Mouse (Mus musculus) erythroid progenitor cell, adult 5-6 weeks (primary cell): ENCODE data around the gene Accsl. TPM values are rescaled to one million over a fixed set of nuclear protein-coding genes. Genes with fewer than 3 reads are reported as not detected.
A peak's percentile ranks its signal among the peaks of the same experiment; 100 is the strongest.

Source experiments
- ATAC-seq: replicated peaks from 2 replicates; pipeline ENCODE4 v1.8.0; 2016; ENCODE audit warnings: moderate number of reproducible peaks, mild to moderate bottlenecking, moderate TSS enrichment, inconsistent platforms; ENCODE audit not compliant: poor library complexity, low FRiP score, severe bottlenecking
- total RNA-seq, 2 experiments: library from RNA; stranded (forward) in 1 of 2; stranded (reverse) in 1 of 2; fragments of 150-400 nt in 1 of 2; fragments of 186-747, 209-891 nt in 1 of 2; gene quantifications; 2 replicates each; pipeline versions ENCODE4 v1.2.3 to v1.2.4; 2015 to 2017; ENCODE audit warnings: low replicate concordance in 2 of 2

The Accsl gene
- total RNA-seq, 2 experiments from 2014 or later, result not detected

DNA sequence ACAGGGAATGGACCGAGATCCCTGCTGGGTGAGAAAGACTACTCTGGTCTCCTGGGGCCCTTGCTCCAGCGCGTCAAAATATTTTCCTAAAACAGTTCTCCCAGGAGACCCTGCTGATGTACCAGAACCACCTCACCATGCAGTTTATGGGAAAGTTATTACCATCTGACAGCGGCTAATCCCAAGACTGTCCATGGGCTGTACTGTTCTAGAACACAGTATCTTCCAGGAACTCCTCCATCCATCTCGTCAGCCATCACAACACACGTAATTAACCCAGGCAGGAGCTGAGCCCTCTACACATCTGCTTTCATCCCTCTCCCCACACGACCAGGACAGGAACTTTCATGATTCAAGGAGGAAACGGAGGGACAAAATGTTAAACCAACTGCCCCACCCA is 11.5 kb upstream of the Accsl start:
- no peak for ATAC-seq

DNA sequence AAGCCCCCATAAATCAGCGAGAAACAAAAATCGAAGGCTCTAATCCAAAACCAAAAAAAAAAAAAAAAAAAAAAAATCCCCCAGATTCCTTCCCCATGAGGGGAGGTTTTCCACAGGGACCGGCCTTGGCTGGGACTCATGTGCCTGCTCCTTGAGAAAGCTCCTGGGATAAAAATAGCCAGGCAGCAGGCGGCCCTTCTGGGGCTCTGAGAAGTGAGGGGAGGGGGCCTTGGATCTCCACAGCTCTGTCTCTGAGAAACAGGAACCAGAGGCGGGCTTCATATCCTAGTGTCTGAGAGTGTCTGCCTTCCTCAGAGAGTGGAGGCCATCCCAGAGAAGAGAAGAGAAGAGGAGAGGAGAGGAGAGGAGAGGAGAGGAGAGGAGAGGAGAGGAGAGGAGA is 8.0 kb upstream of the Accsl start:
- no peak for ATAC-seq

DNA sequence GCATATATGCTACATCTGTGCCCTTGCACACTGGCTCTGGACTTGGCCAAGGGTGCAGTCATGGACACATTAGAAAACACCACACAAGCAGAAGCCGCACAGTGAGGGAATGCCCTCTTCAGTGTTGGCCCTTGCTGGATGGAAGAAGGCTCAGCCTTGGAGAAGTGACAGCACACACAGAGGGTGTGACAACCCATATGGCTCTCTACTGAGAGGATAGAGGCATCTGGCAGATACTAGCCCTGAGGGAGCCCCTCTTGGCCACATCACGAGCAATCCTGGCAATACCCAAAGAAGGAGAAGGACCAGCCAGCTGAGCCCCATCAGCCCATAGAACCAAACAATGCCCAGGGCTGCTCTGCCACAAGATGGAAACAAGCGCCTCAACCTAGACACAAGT is 5.6 kb upstream of the Accsl start:
- ATAC-seq, result no peak

DNA sequence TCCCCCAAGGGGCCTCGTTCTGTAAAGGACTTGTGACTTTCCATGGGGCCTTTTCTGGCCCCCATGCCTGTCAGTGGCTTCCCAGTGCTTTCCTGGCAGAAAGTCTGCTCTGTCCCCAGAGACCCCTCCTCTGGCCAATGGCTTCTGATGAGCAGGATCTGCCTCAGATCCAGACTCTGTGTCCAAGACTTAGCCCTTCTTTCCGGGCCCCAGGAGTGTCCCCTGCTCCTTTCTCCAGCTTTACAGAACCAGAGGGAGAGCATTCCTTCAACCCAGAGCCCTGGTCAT is 5.2 kb upstream of the Accsl start:
- ATAC-seq, result no peak

DNA sequence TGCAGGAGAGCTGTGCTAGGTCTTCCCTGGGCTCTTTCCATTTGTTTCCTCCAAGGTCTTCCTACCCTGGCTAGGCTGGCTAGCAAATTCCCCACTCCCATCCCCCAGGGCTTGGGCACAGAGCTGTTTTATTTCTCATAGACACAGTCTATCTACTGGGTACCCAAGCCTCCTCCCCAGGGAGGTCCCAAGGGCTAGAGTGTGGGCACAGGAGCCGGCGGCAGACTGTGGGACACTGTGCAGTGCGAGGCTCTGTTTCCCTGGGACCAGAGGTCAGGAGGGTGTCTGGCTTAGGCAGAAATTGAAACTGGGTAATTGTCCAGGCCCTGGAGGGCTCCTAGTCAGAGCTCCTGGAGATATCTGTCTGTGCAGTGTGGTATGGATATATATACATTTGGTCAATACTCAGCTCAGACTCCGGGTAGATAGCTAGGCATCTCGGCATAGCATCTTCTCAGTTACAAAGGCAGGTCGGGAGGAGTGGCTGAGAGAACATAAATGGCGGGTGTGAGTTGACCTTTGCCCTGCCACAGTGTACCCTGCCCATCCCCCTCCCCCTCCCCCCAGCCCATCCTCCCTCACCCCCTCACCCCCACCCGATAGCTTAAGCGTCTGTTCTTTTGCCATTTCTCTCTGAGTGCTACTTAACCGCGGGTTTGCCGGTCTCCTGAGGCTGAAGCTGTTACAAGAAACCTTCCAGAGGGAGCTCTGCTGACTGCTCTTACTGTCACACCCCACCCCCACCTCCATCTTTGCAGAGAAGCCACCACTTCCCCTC is 4.7 kb upstream of the Accsl start:
- no peak for ATAC-seq

DNA sequence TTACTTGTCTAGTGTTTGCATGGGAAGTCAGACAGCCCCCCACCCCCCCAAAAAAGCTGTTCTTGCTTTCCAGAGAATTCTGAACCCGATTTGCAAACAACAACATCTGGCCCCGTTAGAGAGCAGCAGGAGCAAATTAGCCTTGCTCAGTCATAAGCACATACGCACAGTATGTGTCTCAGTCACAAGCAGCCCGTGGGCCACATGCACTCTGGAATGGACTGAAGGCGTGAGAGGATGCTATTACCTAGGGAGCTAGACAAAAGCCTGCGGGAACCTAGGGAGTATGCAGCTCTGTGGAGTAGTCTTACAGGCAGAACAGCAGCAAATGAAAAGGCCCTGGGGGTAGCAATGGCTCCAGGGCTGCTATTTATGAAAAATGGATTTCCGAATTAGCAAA is 3.3 kb upstream of the Accsl start:
- ATAC-seq, result no peak

DNA sequence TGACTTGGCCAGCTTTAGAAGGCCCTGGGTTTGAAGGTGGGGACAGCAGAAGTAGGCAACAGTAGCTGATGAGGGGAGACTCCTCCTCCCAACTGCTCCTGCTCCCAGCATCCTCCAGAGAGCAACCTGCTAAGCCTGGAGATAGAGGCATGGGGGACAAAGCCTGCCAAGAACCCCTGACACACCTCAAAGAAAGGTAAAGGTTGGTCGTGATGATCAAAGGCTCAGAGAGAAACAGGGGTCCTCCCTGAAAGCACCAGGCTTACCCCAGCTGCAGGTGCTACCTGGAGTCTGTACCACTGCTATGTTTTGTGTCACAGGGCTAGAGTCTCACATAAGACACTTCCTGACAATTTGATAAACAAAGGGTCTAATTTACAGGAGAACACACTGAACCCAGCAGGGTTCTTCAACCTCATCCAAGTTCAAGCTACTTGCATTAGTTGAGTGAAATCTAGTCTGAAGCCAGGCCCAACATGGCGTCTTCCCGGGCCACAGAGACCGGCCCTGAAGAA is 2.5 kb upstream of the Accsl start:
- ATAC-seq, result no peak

DNA sequence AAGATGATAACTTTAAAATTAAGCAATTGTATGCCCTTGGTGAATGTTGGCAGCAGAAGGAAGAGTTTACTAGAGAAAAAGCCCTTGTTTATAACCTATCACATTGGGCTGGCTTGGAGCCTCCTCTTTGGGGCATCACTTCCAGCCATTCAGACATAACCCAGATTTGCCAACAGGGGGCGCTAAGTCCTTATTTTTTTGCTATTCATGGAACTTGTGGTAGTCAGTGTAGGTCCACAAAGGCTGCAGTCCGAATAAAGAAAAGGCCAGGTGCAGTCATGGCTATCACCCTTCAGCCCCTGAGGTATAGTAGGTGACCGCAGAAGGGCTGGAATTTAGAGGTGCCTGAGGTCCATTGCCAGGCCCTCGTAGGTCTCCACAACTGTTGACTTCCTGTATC is 1.9 kb upstream of the Accsl start:
- ATAC-seq, result no peak

DNA sequence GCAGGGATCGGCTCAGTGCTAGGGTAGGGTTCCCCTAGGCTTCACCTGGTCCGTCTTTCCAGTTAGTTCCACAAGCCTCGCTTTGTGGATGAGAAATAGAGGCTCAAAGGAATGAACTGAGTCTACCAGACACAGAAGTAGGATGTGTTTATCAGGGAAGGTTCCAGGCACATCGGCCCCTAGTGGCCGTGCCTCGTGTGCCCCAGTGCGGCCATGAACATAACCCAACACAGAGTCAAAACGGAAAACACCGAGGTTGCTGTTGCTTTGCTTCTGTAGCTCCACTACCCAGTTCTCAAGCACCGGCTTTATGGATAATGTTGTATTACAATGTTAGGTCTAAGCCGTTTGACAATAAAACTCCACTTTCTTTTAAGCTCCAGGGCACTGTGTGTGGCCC is 391 bp downstream of the Accsl start:
- ATAC-seq, result no peak

DNA sequence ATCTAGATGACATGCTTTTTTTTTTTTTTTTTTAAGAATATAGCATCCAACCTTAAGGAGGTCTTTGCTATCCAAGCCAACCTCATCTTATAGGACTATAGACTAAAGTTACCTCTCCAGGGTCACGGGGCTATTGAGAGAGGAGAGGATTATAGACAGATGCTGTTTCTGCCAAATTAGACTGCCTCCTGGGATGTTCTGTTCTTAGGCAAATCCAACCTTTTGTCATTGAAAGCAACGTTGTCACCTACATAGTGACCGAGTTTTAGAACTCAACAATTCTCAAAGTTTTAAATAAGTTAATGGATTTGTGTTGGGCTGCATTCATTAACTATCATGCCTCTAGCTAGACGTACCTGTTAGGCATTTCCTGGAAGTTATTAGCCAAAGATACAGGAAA is 5.7 kb downstream of the Accsl start:
- no peak for ATAC-seq

DNA sequence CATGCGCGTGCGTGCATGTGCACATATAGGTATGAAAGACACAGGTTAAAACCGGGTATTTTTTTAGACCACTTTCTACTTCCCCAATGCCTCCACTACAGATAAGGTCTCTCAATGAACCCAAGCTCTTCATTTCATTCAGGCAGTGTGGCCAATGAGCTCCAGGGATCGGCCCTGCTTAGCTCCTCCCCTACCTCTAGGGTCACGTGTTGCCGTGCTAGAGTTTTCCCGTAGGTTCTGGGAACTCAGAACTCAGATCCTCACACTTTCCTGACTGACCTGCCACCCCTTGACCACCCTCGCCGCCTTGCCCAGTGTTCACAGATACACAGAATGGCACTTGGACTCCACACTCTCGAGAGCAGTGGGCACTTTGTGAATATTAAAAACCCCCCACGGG is 10.1 kb downstream of the Accsl start:
- no peak for ATAC-seq

DNA sequence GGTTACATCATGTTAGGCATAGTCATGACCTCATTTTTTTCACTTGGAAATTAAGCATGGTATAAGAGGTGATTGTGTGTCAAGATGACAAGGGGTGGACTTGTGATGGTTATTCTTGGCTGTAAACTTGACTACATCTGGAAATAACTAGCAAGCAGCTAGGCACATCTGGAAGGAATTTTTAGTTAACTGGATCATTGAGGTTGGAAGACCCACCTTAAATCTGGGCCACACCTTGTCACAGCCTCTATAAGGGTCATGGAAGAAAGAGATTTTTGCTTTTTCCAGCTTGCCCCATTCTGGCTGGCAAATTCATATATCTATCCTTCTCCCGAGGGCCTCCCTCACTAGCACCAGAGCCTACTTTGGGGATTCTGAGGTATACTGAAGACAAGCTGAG is 17.7 kb downstream of the Accsl start:
- ATAC-seq, result no peak

DNA sequence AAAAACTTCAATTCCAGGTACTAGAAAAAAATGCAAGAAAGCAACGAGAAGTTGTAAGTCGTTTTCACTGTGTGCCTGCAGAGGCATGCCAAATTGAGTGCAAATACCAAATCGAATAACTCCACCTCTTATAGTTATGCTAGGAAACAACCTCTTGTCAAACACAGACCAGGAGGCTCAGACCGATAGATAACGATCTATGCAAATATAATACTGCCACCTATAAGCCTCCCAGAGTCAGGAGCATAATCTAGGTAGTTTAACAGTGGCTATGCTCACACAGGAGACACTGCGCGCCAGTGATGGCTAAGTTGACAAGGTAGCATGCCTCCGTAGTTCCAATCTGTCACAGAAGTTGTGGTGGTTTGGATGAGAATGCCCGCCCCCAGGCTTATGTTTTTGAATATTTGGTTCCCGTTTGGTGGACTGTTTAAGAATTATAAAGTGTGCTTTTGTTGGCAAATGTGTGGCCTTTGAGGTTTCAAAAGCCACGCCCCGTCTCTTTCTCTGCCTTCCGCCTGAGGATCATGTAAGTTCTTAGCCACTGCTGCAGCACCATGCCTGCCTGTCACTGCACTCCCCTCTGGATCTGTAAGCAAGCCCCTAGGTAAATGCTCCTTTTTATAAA is 18.5 kb downstream of the Accsl start:
- no peak for ATAC-seq

DNA sequence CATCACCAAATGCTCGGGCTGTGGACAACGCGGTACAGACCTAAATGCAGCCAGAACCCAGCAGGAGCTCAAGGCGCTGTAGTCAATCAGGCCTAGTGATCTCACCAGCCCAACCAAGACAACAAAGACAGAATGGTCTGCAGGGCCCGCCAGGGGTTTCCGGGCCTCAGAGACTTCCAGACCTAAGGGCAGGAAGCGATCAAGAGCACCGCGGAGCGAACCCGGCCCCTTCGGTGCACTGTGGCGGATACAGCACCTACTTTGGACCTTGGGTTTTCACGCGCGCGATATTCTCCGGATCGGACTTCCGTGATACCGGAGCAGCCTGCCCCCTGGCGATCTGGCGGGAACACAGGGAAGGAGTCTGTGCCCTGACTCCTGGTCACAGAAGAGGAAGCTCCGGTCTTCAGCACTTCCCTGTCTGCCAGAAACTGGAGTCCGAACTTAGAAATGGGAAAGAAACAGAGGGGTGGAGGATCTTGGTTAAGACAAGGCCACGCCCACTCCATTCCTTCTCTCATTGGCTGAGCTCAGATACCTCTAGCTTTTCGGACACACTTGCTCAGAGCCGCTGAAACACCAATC is 19.4 kb downstream of the Accsl start, which contains the start of gene Accs:
Accs (minus strand) TSS at position 439 of the 585 bp plus-strand sequence.
- ATAC-seq, result peak; percentile 73

DNA sequence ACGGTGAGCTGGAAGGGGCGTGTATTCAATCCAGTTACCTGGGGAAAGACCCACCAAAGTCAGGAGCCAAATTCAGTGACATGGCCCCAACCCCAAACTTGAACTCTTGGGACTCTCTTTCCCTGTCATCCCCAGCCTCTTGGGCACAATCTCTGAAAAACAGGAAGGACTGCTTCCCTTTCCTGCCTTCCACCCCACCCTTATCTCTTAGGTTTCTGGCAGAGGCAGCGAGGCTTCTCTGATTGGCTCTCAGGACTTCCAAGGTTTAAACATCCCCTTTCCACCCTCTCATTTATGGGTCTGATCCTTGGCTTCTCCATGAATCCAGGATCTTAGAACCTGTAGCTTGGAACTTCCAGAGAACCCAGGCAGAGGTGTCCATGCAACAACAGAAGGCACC is 27.6 kb downstream of the Accsl start:
- no peak for ATAC-seq

DNA sequence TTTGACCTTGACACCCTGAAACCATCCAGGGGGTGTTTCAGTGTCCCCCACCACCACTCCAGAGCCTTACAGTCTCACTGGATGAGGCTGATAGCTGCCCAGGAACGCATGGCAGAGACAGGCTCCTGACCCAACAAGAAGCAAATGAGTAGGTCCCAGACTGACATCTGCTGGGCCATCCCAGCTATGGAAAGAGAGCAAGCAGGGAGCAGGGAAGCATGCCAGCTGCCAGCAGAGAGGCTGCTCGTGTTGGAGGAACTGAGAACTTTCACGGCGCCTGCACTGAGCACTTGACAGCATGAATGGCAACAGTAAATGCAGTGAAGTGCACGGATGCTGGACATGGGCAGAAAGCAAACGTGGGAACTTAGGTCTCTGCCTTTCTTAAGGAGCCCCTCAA is 28.8 kb downstream of the Accsl start:
- ATAC-seq, result no peak

DNA sequence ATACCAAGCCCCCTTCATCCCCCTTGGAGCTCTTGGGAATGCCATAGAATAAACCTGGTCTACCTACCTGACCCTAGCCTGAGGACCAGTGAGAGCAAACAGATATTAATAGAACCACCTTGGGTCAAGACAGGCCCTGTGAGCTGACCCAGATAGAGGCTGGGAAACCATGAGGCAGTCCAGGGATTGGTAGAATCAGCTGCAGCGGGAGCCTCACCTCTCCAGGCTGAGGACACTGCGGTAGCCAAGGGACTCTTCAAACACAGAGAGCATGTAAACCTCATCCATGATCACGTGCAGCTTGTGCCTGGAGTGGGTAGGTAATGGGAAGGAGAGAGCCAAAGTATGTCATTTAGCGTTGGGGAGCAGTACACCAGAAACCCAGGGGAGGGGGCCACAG is 30.0 kb downstream of the Accsl start:
- no peak for ATAC-seq

DNA sequence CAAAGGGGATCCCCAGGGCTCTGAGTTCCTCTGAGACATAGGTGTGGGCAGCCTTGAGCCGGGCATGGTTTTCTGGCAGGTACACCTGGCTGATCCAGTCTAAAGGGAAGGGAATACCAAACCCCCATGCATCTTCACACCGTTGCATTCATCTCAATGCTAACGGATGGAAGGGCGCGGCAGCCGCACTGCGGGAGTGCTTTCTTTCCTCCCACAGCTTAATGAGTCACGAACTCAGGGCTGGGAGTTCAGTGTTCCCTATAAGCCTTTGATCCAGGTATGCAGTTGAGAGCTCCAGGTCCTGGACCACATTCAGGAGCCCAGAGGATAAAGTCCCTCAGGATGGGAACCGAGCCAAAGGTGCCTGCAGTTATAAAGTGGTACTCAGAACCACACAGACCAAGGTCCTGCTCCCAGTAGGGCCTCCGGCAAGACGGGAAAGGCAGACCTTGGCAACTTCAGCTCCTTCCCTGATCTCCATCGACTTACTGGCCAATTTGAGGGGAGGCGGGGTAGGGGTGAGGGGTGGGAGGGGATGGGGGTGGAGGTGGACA is 32.6 kb downstream of the Accsl start:
- no peak for ATAC-seq

DNA sequence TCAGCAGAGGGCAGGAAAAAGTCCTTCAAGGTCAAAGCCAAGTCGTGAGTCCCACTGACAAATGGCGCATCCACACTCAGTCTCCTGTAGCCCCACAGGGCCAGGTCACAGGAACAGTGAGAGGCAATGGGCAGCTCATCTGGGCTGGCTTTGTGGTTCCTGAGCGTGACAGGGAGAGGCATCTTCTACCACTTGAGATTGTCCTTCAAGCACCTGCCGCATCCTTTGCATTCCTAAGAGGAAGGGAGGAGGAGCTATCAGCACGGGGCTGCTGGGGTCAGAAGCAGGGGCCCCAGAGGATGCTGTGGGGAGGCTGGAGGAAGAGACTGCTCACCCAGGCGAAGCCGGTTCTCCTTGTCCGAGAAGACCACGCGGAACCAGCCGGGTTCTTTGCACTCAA is 33.4 kb downstream of the Accsl start:
- ATAC-seq, result no peak

DNA sequence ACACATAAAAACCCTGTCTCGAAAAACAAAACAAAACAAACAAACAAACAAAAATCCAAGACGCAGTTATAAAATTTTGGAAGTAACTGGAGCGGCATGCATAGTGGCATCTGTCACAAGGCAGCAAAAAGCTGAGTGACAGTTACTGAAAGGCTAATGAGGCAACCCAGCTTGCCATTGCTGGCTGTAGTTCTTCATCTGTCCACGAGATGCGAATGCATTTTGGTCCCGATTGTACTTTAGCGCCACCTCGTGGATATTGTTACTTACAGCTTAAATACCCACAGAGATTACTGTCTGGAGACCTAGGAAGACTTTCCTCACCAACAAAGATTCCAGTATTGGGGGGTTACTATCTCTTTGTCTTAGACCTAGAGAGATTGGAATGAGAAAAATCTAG is 45.4 kb downstream of the Accsl start:
- peak; percentile 67 for ATAC-seq
